Mouse (Mus musculus) heart, embryonic 14.5 days (tissue): ENCODE results near the gene Parvb. TPM values are rescaled to one million over a fixed set of nuclear protein-coding genes. Genes with fewer than 3 reads are reported as not detected.

Experiments
- ATAC-seq: fragments of 200-750 bp; cut with Nextera tagmentation; 2 replicates; pipeline ENCODE4 v1.8.0; 2017; ENCODE audit warnings: low read depth, moderate TSS enrichment; ENCODE audit not compliant: insufficient number of reproducible peaks, insufficient read depth, low FRiP score
- H3K27ac ChIP-seq, 2 experiments: fragments of 200-500 bp in 1 of 2; fragments of 300-500 bp in 1 of 2; sonication (generic) in 1 of 2; replicated peaks in 1 of 2; 2 replicates each; pipeline ENCODE4 v1.5.1; 2012 to 2014; ENCODE audit warnings: low read depth in 2 of 2, low read length in 2 of 2, control low read depth in 1 of 2, mild to moderate bottlenecking in 1 of 2, mixed read lengths in 1 of 2; ENCODE audit not compliant: control insufficient read depth in 1 of 2, insufficient read depth in 1 of 2
- H3K27me3 ChIP-seq: fragments of 300-500 bp; sonication (generic); 2 replicates; pipeline ENCODE4 v1.6.1; 2014; ENCODE audit warnings: mild to moderate bottlenecking, low read length, control low read depth; ENCODE audit not compliant: control insufficient read depth, insufficient read depth
- H3K36me3 ChIP-seq: fragments of 300-500 bp; sonication (generic); 2 replicates; pipeline ENCODE4 v1.6.1; 2014; ENCODE audit warnings: mild to moderate bottlenecking, control low read depth, low read length, mixed read lengths; ENCODE audit not compliant: control insufficient read depth, insufficient read depth
- H3K4me1 ChIP-seq, 2 experiments: fragments of 200-500 bp in 1 of 2; fragments of 300-500 bp in 1 of 2; sonication (generic) in 1 of 2; 2 replicates each; pipeline ENCODE4 v1.6.1; 2012 to 2014; ENCODE audit warnings: low read length in 2 of 2, control low read depth in 1 of 2, mixed read lengths in 1 of 2; ENCODE audit not compliant: control insufficient read depth in 2 of 2, insufficient read depth in 2 of 2
- H3K4me2 ChIP-seq: fragments of 300-500 bp; sonication (generic); 2 replicates; pipeline ENCODE4 v1.6.1; 2014; ENCODE audit warnings: mild to moderate bottlenecking, low read length
- H3K4me3 ChIP-seq, 2 experiments: fragments of 200-500 bp in 1 of 2; fragments of 300-500 bp in 1 of 2; sonication (generic) in 1 of 2; 2 replicates each; pipeline ENCODE4 v1.5.1; 2012 to 2014; ENCODE audit warnings: low read length in 2 of 2, mild to moderate bottlenecking in 2 of 2, control low read depth in 1 of 2, low read depth in 1 of 2, moderate library complexity in 1 of 2; ENCODE audit not compliant: control insufficient read depth in 1 of 2, insufficient read depth in 1 of 2
- H3K9ac ChIP-seq: fragments of 300-500 bp; sonication (generic); 2 replicates; pipeline ENCODE4 v1.6.1; 2014; ENCODE audit warnings: mild to moderate bottlenecking, low read length
- H3K9me3 ChIP-seq: fragments of 300-500 bp; sonication (generic); 2 replicates; pipeline ENCODE4 v1.6.1; 2016; ENCODE audit warnings: low read length, control low read depth; ENCODE audit not compliant: control insufficient read depth
- WGBS: fragments of 180-500 bp; shearing (Covaris S2); extraction: QIAGEN DNeasy Blood & Tissue Kit; methylation state at CpG from one replicate; pipeline ENCODE4 v1.1.7; 2014; 5-methylcytosine and 5-hydroxymethylcytosine counted together
- polyA plus RNA-seq: library from polyadenylated mRNA; unstranded; fragments of >200 nt; fragmentation: Nextera tagmentation; extraction: Ambion mirVana; gene quantifications from 2 replicates; pipeline ENCODE4 v1.2.1, GENCODE M21; 2014

Gene Parvb
- polyA plus RNA-seq, 1 experiment from 2014 or later, result 18.5 TPM

DNA sequence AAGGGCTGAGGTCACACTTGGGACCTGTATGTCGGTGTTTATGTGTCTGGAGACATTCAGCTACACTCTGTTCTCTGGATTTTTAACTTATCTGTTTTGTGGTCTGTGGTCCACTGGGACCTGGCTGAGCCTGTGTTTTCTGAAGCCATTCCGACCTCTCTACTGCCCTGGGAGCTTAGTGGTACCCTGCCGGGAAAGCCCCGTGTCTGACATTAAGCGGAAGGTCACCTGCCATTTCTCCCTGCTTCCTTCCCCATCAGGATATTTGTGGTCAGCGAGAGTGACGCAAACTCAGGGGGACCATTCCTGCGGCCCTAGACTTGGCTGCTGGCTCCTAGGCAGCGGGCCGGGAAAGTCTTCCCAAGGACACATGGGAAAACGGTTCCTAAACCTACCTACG lies 61.7 kb downstream of the Parvb start:
- H3K36me3 ChIP-seq, result peaks cover 59% of the 10 kb centered on the region
- 76% methylated on average over 12 of the region's 12 CpGs for WGBS

DNA sequence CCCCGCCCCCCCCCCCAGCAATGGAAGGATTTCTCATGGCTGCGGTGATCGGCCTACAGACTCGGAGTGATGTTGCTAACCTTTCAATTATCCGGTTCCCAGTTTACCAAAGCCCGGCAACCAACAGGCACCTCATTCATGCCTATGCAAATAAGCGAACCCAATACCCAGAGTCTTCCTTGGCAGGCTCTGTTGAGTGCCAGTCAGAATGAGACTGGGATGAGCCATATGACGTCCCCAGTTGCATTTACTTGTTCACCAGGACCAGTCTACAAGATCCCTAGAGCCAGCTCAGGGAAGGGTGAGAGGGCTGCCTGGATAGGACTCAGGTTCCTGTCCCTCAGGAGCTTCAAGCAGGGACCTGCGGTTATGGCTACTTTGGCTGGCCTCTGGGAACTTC lies 62.5 kb downstream of the Parvb start:
- no peak for ATAC-seq
- no peaks in the 10 kb centered on the region for H3K27me3 ChIP-seq
- H3K4me2 ChIP-seq, result no peak overlapping the region
- H3K9ac ChIP-seq, result no peak overlapping the region
- H3K9me3 ChIP-seq, result no peaks in the 10 kb centered on the region
- no peak overlapping the region for H3K27ac ChIP-seq
- peaks cover 0 to under 1% of the 10 kb centered on the region in 2 experiments; a peak in 2 of 4 replicates for H3K4me1 ChIP-seq
- peaks cover 54% of the 10 kb centered on the region for H3K36me3 ChIP-seq
- H3K4me3 ChIP-seq, result no peak overlapping the region
- 85% methylated on average over 9 of the region's 9 CpGs for WGBS

More for the DNA sequence above, 61.7 kb downstream of the Parvb start:
- Histone ChIP-seq H3K9ac (no peak overlapping the region), H3K27me3 (no peaks in the 10 kb centered on the region), H3K27ac (no peak overlapping the region), H3K4me3 (no peak overlapping the region), H3K4me1 (no peaks in the 10 kb centered on the region; a peak in 1 of 4 replicates), H3K9me3 (no peaks in the 10 kb centered on the region), H3K4me2 (no peak overlapping the region)
- ATAC-seq, result no peak

DNA sequence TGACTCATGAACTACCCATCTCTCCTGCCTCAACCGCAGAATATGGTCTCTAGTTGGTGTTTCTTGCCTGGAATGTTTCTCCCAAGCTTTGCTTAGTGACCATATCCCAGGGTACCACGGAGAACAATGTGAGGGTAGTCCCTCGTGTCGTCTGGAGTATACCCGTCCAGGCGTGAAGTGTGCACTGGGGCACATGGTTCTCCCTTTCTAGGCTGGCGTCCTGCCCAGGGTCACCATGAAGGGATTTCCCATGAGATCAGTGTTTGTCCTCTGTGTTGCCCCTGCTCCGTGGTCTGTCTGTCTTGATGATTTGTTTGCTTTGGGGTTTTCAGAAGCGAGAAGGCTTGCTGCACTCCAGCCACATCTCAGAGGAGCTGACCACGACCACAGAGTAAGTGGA lies 63.4 kb downstream of the Parvb start:
- ATAC-seq, result no peak
- Histone ChIP-seq H3K9me3 (no peaks in the 10 kb centered on the region), H3K4me2 (no peak overlapping the region), H3K9ac (no peak overlapping the region), H3K4me3 (no peak overlapping the region), H3K27ac (no peak overlapping the region), H3K27me3 (no peaks in the 10 kb centered on the region), H3K4me1 (peaks cover 6 to 8% of the 10 kb centered on the region in 2 experiments; a peak in 3 of 4 replicates), H3K36me3 (peaks cover 47% of the 10 kb centered on the region)
- 78% methylated on average over 10 of the region's 10 CpGs for WGBS

DNA sequence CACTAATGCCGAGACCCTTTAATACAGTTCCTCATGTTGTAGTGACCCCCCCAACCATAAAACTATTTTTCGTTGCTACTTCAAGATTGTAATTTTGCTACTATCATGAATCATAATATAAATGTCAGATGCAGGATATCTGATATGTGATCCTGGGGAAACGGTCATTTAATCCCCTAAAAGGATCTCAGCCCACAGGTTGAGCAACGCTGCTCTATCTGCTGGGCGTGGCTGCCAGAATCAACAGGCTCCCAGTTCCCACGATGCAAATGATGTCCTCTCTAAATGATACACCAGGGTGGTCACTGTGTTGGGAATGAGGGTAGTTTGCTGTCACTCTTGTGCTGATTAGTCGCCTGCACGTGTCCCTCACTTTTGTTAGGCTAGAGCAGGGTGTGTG lies 65.6 kb downstream of the Parvb start:
- H3K27me3 ChIP-seq, result no peaks in the 10 kb centered on the region
- no peak overlapping the region for H3K4me2 ChIP-seq
- H3K4me1 ChIP-seq, result peaks cover 21% of the 10 kb centered on the region in 2 experiments; a peak in 3 of 4 replicates
- peaks cover 30% of the 10 kb centered on the region for H3K36me3 ChIP-seq
- WGBS, result 68% methylated on average over 8 of the region's 8 CpGs
- H3K27ac ChIP-seq, result no peak overlapping the region
- H3K4me3 ChIP-seq, result no peak overlapping the region
- H3K9me3 ChIP-seq, result no peaks in the 10 kb centered on the region
- no peak overlapping the region for H3K9ac ChIP-seq
- no peak for ATAC-seq

DNA sequence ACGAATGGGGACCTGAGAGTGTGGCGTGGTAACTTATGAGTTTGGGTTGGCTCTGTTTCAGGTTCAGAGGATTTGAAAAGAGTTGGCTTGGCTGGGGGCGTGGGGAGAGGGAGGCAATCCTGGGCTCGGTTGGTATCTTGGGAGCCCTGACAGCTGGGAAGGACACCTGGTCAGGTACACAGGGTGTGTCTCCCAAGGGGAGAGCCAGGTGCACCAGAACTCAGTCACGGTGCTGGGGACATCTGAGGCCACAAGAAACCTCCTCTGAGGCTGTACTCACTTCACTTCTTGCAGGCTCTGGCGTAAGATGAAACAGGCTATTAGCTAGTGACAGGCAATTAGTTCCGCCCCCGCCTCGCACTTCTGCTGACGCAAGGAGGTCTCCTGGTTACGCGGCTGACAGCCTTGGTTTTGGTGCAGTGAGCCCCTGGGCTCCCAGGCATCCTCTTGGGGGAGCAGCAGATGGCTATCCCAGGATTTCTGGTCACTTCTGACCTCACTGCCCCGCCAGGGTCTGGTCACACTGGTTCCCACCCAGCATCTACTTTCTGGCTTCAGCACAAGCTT lies 67.0 kb downstream of the Parvb start:
- Histone ChIP-seq H3K4me2 (no peak overlapping the region), H3K27me3 (no peaks in the 10 kb centered on the region), H3K4me1 (peaks cover 21% of the 10 kb centered on the region in 2 experiments; a peak in 3 of 4 replicates), H3K27ac (no peak overlapping the region), H3K9me3 (no peaks in the 10 kb centered on the region), H3K9ac (no peak overlapping the region), H3K36me3 (peaks cover 32% of the 10 kb centered on the region), H3K4me3 (no peak overlapping the region)
- 73% methylated on average over 13 of the region's 13 CpGs for WGBS
- no peak for ATAC-seq

DNA sequence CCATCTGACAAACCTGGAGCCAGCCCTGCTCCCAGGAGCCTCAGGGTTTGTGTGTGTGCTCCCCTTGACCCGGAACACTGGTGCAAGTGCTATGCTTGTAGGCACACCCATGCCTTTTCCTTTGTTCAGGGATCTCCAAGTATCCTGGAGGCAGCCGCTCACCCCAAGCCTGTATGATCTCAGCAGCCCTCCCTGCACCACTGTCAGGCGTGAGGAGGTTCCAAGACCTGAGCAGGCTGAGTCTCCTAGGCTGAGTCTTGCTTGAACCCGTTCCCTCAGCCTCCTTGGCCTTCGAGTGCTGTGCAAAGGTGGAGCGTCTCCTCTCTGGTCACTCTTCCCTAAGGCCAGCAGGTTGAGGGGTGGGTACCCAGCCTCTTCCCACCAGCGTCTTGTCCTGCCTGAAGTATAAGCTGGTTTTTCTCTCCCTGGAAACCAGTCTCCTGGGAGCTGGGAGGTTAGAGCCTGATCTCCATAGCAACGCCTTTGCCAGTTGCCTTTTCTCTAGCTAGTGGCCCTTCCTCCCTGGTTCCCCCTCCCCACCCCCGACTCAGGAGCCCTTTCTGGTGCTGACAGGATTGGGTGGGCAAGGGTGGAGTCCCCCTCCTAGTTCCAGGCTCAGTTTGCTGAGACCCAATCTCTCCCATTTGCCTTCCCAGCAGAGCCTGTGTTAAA lies 68.0 kb downstream of the Parvb start:
- WGBS, result 53% methylated on average over 9 of the region's 9 CpGs
- Histone ChIP-seq H3K27ac (no peak overlapping the region), H3K9me3 (no peaks in the 10 kb centered on the region), H3K27me3 (no peaks in the 10 kb centered on the region), H3K4me3 (no peak overlapping the region), H3K4me1 (peaks cover 21% of the 10 kb centered on the region in 2 experiments; a peak in 3 of 4 replicates), H3K36me3 (peaks cover 30% of the 10 kb centered on the region), H3K4me2 (no peak overlapping the region), H3K9ac (no peak overlapping the region)
- no peak for ATAC-seq

DNA sequence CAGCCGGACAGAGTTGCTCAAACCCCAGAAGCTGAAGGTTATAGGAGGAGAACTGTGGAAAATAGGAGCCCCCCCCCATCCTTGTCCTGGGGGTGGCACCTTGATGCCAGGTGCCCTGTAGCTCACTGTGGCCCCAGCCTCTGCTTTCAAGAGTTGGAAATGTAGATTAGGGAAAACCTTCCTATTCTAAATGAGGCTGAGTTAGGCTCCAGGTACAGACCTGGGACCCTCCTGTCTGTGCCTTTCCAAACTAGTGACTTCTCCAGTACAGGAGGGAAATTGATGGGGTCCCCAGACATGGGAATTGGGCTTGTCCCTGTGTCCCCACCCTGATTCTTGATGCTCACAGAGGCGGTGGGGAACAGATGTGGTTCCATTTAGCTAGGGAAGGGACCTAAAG lies 68.7 kb downstream of the Parvb start:
- peaks cover 21% of the 10 kb centered on the region in 2 experiments; a peak in 3 of 4 replicates for H3K4me1 ChIP-seq
- peaks cover 22% of the 10 kb centered on the region for H3K36me3 ChIP-seq
- H3K4me3 ChIP-seq, result no peak overlapping the region
- WGBS, result 75% methylated on average over 2 of the region's 2 CpGs
- ATAC-seq, result no peak
- no peaks in the 10 kb centered on the region for H3K9me3 ChIP-seq
- no peak overlapping the region for H3K4me2 ChIP-seq
- H3K27ac ChIP-seq, result no peak overlapping the region
- no peak overlapping the region for H3K9ac ChIP-seq
- no peaks in the 10 kb centered on the region for H3K27me3 ChIP-seq
